Comparison of ENCODE assay signal across 29 mouse cellular contexts in genomic region chr10:21076137-21076536, GRCm38 (mm10).
"Had no signal": no experiment of that assay in that cellular context is flagged by ENCODE, and none has a peak within 500 bp of the region (broad histone marks: within the 10 kb centered on the region; RNA-seq: fewer than 3 reads in every experiment).

No protein-coding gene starts in this region.

- H3K27ac ChIP-seq: left cerebral cortex, adult 2 months; limb, embryonic 10.5 days; limb, embryonic 12.5 days; limb, embryonic 13.5 days; limb, embryonic 15.5 days; liver, embryonic 12.5 days; liver, embryonic 13.5 days; liver, embryonic 14.5 days; lung, embryonic 15.5 days; midbrain, embryonic 10.5 days; midbrain, embryonic 12.5 days; midbrain, embryonic 13.5 days; midbrain, embryonic 15.5 days had no signal

- H3K27me3 ChIP-seq: limb, embryonic 12.5 days; limb, embryonic 13.5 days; limb, embryonic 15.5 days; liver, embryonic 12.5 days; liver, embryonic 13.5 days; liver, embryonic 15.5 days; lung, embryonic 15.5 days; midbrain, embryonic 13.5 days; midbrain, embryonic 15.5 days had no signal

- H3K4me3 ChIP-seq: left cerebral cortex, adult 2 months; limb, embryonic 10.5 days; limb, embryonic 12.5 days; limb, embryonic 13.5 days; limb, embryonic 15.5 days; liver, embryonic 12.5 days; liver, embryonic 13.5 days; liver, embryonic 15.5 days; lung, embryonic 15.5 days; midbrain, embryonic 10.5 days; midbrain, embryonic 12.5 days; midbrain, embryonic 13.5 days; midbrain, embryonic 15.5 days; myocyte had no signal

- ATAC-seq: liver, embryonic 12.5 days; liver, postnatal 0 days; lung, postnatal 0 days; midbrain, embryonic 13.5 days; midbrain, embryonic 15.5 days; midbrain, embryonic 16.5 days had no signal

- H3K9ac ChIP-seq: limb, embryonic 12.5 days; limb, embryonic 13.5 days; limb, embryonic 15.5 days; liver, embryonic 12.5 days; liver, embryonic 13.5 days; liver, embryonic 14.5 days; liver, embryonic 15.5 days; liver, postnatal 0 days; lung, embryonic 14.5 days; lung, embryonic 15.5 days; midbrain, embryonic 12.5 days; midbrain, embryonic 13.5 days; midbrain, embryonic 15.5 days had no signal

- H3K4me1 ChIP-seq: limb, embryonic 10.5 days; limb, embryonic 12.5 days; limb, embryonic 13.5 days; limb, embryonic 15.5 days; lung, embryonic 15.5 days; midbrain, embryonic 10.5 days; midbrain, embryonic 12.5 days; midbrain, embryonic 13.5 days; midbrain, embryonic 15.5 days had no signal

- DNase-seq: left cerebral cortex, postnatal 4 days; liver; liver, embryonic 13.5 days; liver, postnatal 0 days; lung, adult 18-20 months; lung, adult 2 months; lung, embryonic 14.5 days; lung, postnatal 10 days; lung, postnatal 14 days; lung, postnatal 36 days; lung, postnatal 4 days; midbrain, embryonic 14.5 days had no signal

- H3K4me2 ChIP-seq: limb, embryonic 12.5 days; limb, embryonic 13.5 days; limb, embryonic 15.5 days; liver, embryonic 12.5 days; liver, embryonic 13.5 days; lung, embryonic 14.5 days; lung, embryonic 15.5 days; midbrain, embryonic 11.5 days; midbrain, embryonic 12.5 days; midbrain, embryonic 13.5 days; midbrain, embryonic 15.5 days had no signal

- H3K36me3 ChIP-seq: limb, embryonic 10.5 days; limb, embryonic 12.5 days; limb, embryonic 13.5 days; limb, embryonic 15.5 days; liver, embryonic 12.5 days; liver, embryonic 13.5 days; liver, embryonic 15.5 days; lung, embryonic 15.5 days had no signal

- H3K9me3 ChIP-seq: limb, embryonic 10.5 days; limb, embryonic 12.5 days; limb, embryonic 13.5 days; limb, embryonic 15.5 days; liver, embryonic 12.5 days; liver, embryonic 13.5 days; liver, embryonic 15.5 days; lung, embryonic 15.5 days; midbrain, embryonic 10.5 days; midbrain, embryonic 12.5 days; midbrain, embryonic 13.5 days; midbrain, embryonic 15.5 days had no signal
